Mouse (Mus musculus): ENCODE measurements at regions not wholly inside any gene's neighbourhood (a gene's known extent, or its start where the extent isn't known, plus 50 kb on each side); places are given as distances from the start of the nearest gene placed in this dataset.

DNA sequence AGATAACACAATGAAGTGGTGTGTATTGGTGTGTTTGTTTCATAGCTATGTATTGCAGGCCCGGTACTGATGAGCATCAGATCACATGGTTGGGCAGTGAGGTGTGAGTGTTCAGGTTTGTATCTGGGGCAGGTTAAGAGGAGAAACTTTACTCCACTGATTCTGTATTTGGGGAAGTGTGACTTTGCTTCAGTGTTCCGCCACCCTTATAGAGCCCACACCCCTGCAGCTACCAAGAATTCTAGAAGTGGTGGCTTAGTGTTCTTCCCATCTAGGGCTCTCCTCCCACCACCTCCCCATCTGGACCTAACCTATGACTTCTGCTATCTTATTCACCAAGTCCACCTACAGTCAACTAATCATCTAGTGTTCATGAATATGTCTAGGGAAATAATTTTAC, 160.4 kb upstream of the Zeb2 start:
- Histone ChIP-seq H3K79me2 (ENCODE audit: control insufficient read depth, insufficient read depth, low read length, poor library complexity) (no peaks in the 10 kb centered on the region), H3K27me3 (ENCODE audit: control insufficient read depth in 1 of 2, insufficient read depth in 2 of 2, low read length in 2 of 2) (no peaks in the 10 kb centered on the region), H3K9ac (ENCODE audit: control insufficient read depth, low read depth, low read length, poor library complexity, severe bottlenecking) (no peak overlapping the region), H3K36me3 (ENCODE audit: control insufficient read depth in 1 of 2, insufficient read depth in 2 of 2, low read length in 2 of 2) (peaks cover 0 to 20% of the 10 kb centered on the region in 2 experiments; a peak in 2 of 4 replicates), H3K9me3 (replicated peaks; ENCODE audit: insufficient read depth, low read length) (no peaks in the 10 kb centered on the region), H3K27ac (ENCODE audit: control insufficient read depth, low read depth, low read length) (no peak overlapping the region), H3K4me1 (ENCODE audit: control insufficient read depth in 1 of 2, insufficient read depth in 2 of 2, low read length in 2 of 2) (peaks cover 11 to 14% of the 10 kb centered on the region in 2 experiments), H3K4me3 (ENCODE audit: control insufficient read depth in 1 of 2, insufficient read depth in 1 of 2, low read depth in 2 of 2, low read length in 2 of 2) (no peak overlapping the region)
- no peak for TF ChIP-seq POLR2AphosphoS2 (IDR thresholded peaks at IDR 0.05; ENCODE audit: low read length)
- TF ChIP-seq MEF2A (IDR thresholded peaks at IDR 0.05; ENCODE audit: extremely low read depth, insufficient replicate concordance, low read depth, low read length, poor library complexity, severe bottlenecking), result no peak
- TF ChIP-seq USF2 (IDR thresholded peaks at IDR 0.05; ENCODE audit: borderline replicate concordance in 1 of 2, insufficient read depth in 1 of 2, low read depth in 1 of 2, low read length in 2 of 2), result no peak
- peak; percentile 6 for DNase-seq (ENCODE audit: low read depth, low spot score)

DNA sequence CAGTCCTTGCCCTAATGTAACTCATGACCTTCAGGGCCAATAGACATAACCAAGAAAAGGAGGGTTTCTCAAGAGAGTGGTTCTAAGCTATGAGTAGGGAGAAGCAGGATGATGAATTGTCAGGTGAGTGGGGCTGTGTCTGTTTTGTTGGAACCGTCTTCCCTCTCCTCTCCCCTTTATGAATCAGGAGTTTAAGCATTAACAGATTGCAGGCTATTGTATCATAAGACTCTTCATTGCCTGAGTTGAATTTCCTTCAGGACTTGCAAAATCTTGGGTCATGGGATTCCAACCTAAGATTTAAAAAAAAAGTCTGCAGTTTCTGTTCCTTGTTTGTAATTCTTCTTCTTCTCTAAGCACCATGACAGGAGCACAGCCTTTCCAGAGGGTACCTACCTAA, 159.5 kb upstream of the Zeb2 start:
- H3K27me3 ChIP-seq (ENCODE audit: control insufficient read depth in 1 of 2, insufficient read depth in 2 of 2, low read length in 2 of 2), result no peaks in the 10 kb centered on the region
- H3K79me2 ChIP-seq (ENCODE audit: control insufficient read depth, insufficient read depth, low read length, poor library complexity), result no peaks in the 10 kb centered on the region
- no peak for DNase-seq (ENCODE audit: low read depth, low spot score)
- no peaks in the 10 kb centered on the region for H3K9me3 ChIP-seq (replicated peaks; ENCODE audit: insufficient read depth, low read length)
- peaks cover 0 to 20% of the 10 kb centered on the region in 2 experiments; a peak in 2 of 4 replicates for H3K36me3 ChIP-seq (ENCODE audit: control insufficient read depth in 1 of 2, insufficient read depth in 2 of 2, low read length in 2 of 2)
- H3K4me1 ChIP-seq (ENCODE audit: control insufficient read depth in 1 of 2, insufficient read depth in 2 of 2, low read length in 2 of 2), result peaks cover 11 to 14% of the 10 kb centered on the region in 2 experiments
- TF ChIP-seq TAL1 (IDR thresholded peaks at IDR 0.05; ENCODE audit: low read length) (no peak), MEF2A (IDR thresholded peaks at IDR 0.05; ENCODE audit: extremely low read depth, insufficient replicate concordance, low read depth, low read length, poor library complexity, severe bottlenecking) (no peak), ZMIZ1 (IDR thresholded peaks at IDR 0.05; ENCODE audit: low read depth, low read length) (no peak), HCFC1 (IDR thresholded peaks at IDR 0.05; ENCODE audit: low read depth, low read length) (no peak), JUND (IDR thresholded peaks at IDR 0.05; ENCODE audit: low read depth, low read length) (no peak), ZC3H11A (IDR thresholded peaks at IDR 0.05; ENCODE audit: low read depth, low read length) (no peak), CHD1 (IDR thresholded peaks at IDR 0.05; ENCODE audit: low read depth, low read length) (no peak), E2F4 (IDR thresholded peaks at IDR 0.05; ENCODE audit: borderline replicate concordance, low read depth, low read length) (no peak), MAX (IDR thresholded peaks at IDR 0.05; ENCODE audit: low read length) (no peak), NELFE (IDR thresholded peaks at IDR 0.05; ENCODE audit: low read depth, low read length) (no peak), POLR2A (IDR thresholded peaks at IDR 0.05; ENCODE audit: control insufficient read depth in 1 of 2, insufficient read depth in 1 of 2, low read depth in 1 of 2, low read length in 2 of 2, poor library complexity in 1 of 2) (no peak), KAT2A (conservative IDR thresholded peaks at IDR 0.05; ENCODE audit: low read depth, low read length) (no peak), POLR2AphosphoS5 (IDR thresholded peaks at IDR 0.05; ENCODE audit: borderline replicate concordance, low read depth, low read length) (no peak)
- H3K9ac ChIP-seq (ENCODE audit: control insufficient read depth, low read depth, low read length, poor library complexity, severe bottlenecking), result no peak overlapping the region
- no peak overlapping the region for H3K4me3 ChIP-seq (ENCODE audit: control insufficient read depth in 1 of 2, insufficient read depth in 1 of 2, low read depth in 2 of 2, low read length in 2 of 2)
- H3K27ac ChIP-seq (ENCODE audit: control insufficient read depth, low read depth, low read length), result no peak overlapping the region

DNA sequence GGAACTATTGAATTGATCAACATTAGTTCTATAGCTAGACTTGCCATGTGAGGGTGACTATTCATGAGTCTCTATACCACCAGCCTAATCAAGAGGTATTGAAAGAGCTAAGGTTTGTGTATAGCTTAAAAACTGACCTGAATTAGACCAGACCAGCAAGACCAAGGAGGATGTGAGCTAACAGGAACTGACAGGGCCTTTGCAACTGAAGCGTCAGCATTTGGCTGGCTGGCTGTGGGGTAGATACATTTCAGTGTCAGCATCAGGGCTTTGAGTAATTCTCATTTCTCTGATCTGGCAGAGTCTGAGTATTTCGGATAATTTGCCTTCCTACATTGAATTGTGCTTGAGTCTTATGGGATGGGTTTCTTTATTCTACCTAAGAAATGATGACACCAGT, 152.8 kb upstream of the Zeb2 start:
- DNase-seq (ENCODE audit: low read depth, low spot score), result no peak
- H3K4me3 ChIP-seq (ENCODE audit: control insufficient read depth in 1 of 2, insufficient read depth in 1 of 2, low read depth in 2 of 2, low read length in 2 of 2), result no peak overlapping the region
- no peaks in the 10 kb centered on the region for H3K27me3 ChIP-seq (ENCODE audit: control insufficient read depth in 1 of 2, insufficient read depth in 2 of 2, low read length in 2 of 2)
- no peaks in the 10 kb centered on the region for H3K9me3 ChIP-seq (replicated peaks; ENCODE audit: insufficient read depth, low read length)
- H3K27ac ChIP-seq (ENCODE audit: control insufficient read depth, low read depth, low read length), result no peak overlapping the region
- no peak overlapping the region for H3K9ac ChIP-seq (ENCODE audit: control insufficient read depth, low read depth, low read length, poor library complexity, severe bottlenecking)
- H3K36me3 ChIP-seq (ENCODE audit: control insufficient read depth in 1 of 2, insufficient read depth in 2 of 2, low read length in 2 of 2), result no peaks in the 10 kb centered on the region
- no peaks in the 10 kb centered on the region for H3K4me1 ChIP-seq (ENCODE audit: control insufficient read depth in 1 of 2, insufficient read depth in 2 of 2, low read length in 2 of 2)
- H3K79me2 ChIP-seq (ENCODE audit: control insufficient read depth, insufficient read depth, low read length, poor library complexity), result no peaks in the 10 kb centered on the region
- TF ChIP-seq CHD1 (IDR thresholded peaks at IDR 0.05; ENCODE audit: low read depth, low read length), result no peak
- no peak for TF ChIP-seq TBP (IDR thresholded peaks at IDR 0.05; ENCODE audit: low read depth, low read length)
- TF ChIP-seq MEF2A (IDR thresholded peaks at IDR 0.05; ENCODE audit: extremely low read depth, insufficient replicate concordance, low read depth, low read length, poor library complexity, severe bottlenecking), result no peak
- TF ChIP-seq MYC (IDR thresholded peaks at IDR 0.05; ENCODE audit: low read depth, low read length), result no peak
- no peak for TF ChIP-seq MAFK (IDR thresholded peaks at IDR 0.05; ENCODE audit: borderline replicate concordance, low read depth, low read length)
- no peak for TF ChIP-seq MYB (IDR thresholded peaks at IDR 0.05; ENCODE audit: low read depth, low read length)
- TF ChIP-seq SMC3 (IDR thresholded peaks at IDR 0.05; ENCODE audit: low read depth, low read length), result no peak
- no peak for TF ChIP-seq SIN3A (IDR thresholded peaks at IDR 0.05; ENCODE audit: low read length)
- TF ChIP-seq RAD21 (IDR thresholded peaks at IDR 0.05; ENCODE audit: low read depth, low read length), result no peak
- TF ChIP-seq CHD2 (IDR thresholded peaks at IDR 0.05; ENCODE audit: low read length), result no peak
- no peak for TF ChIP-seq NELFE (IDR thresholded peaks at IDR 0.05; ENCODE audit: low read depth, low read length)
- no peak for TF ChIP-seq HCFC1 (IDR thresholded peaks at IDR 0.05; ENCODE audit: low read depth, low read length)
- no peak for TF ChIP-seq POLR2AphosphoS2 (IDR thresholded peaks at IDR 0.05; ENCODE audit: low read length)
- no peak for TF ChIP-seq MAX (IDR thresholded peaks at IDR 0.05; ENCODE audit: low read length)
- no peak for TF ChIP-seq RCOR1 (IDR thresholded peaks at IDR 0.05; ENCODE audit: low read depth, low read length)
- no peak for TF ChIP-seq ELF1 (IDR thresholded peaks at IDR 0.05; ENCODE audit: low read depth, low read length)
- TF ChIP-seq E2F4 (IDR thresholded peaks at IDR 0.05; ENCODE audit: borderline replicate concordance, low read depth, low read length), result no peak
- TF ChIP-seq ZKSCAN1 (IDR thresholded peaks at IDR 0.05; ENCODE audit: low read depth, low read length), result no peak
